Mouse (Mus musculus): ENCODE measurements around the gene AW146154. TPM values are rescaled to one million over a fixed set of nuclear protein-coding genes. Genes with fewer than 3 reads are reported as not detected.

The AW146154 gene
- polyA plus RNA-seq, 1 experiment from 2014 or later = 11.3 TPM

Other genes with a start within 250 kb of the AW146154 start
- 11.1 and 11.9 TPM in 2 replicates for gene AI987944, start 106.5 kb downstream of the AW146154 start, polyA plus RNA-seq (2015; fragmentation: Nextera tagmentation; extraction: Ambion mirVana)
- 0.31 and 0.39 TPM in 2 replicates for gene Vmn2r57, start 51.2 kb downstream of the AW146154 start, polyA plus RNA-seq (2015; fragmentation: Nextera tagmentation; extraction: Ambion mirVana)
- gene Gm20449, start 473 bp downstream of the AW146154 start, polyA plus RNA-seq (2015; fragmentation: Nextera tagmentation; extraction: Ambion mirVana) = 0.13 TPM in 2 replicates
- gene Gm6871, start 73.8 kb upstream of the AW146154 start, polyA plus RNA-seq (2015; fragmentation: Nextera tagmentation; extraction: Ambion mirVana) = not detected in 2 replicates
- 12.5 and 12.8 TPM in 2 replicates for gene 2610021A01Rik, start 99.3 kb upstream of the AW146154 start, polyA plus RNA-seq (2015; fragmentation: Nextera tagmentation; extraction: Ambion mirVana)
- 14.0 and 15.4 TPM in 2 replicates for gene Zfp788, start 133.3 kb upstream of the AW146154 start, polyA plus RNA-seq (2015; fragmentation: Nextera tagmentation; extraction: Ambion mirVana)

All from limb, embryonic 13.5 days (tissue).